Mouse (Mus musculus): Measurements from ENCODE around the gene Cct8.

Cct8 gene

GRCm38 (mm10) chr16:87445528-87445927, 50.1 kb downstream of the Cct8 start:
- CTCF ChIA-PET = interaction anchor here (0.8 kb wide), 1 partner anchor 15 kb away, joined by 3 read pairs; no protein-coding TSS in a partner anchor

- CTCF ChIA-PET = interaction anchor here (0.8 kb wide), 1 partner anchor 14 kb away, joined by 3 read pairs; no protein-coding TSS in a partner anchor
Observed at GRCm38 (mm10) chr16:87445110-87445509, 50.6 kb downstream of the Cct8 start.

- CTCF ChIA-PET = no interaction called here
Observed at GRCm38 (mm10) chr16:87444071-87444470, 51.6 kb downstream of the Cct8 start.

GRCm38 (mm10) chr16:87443245-87443644, 52.4 kb downstream of the Cct8 start:
- CTCF ChIA-PET = no interaction called here

- CTCF ChIA-PET = no interaction called here
Observed at GRCm38 (mm10) chr16:87442291-87442690, 53.4 kb downstream of the Cct8 start.

GRCm38 (mm10) chr16:87441089-87441488, 54.6 kb downstream of the Cct8 start:
- CTCF ChIA-PET = interaction anchor here (0.6 kb wide), 2 partner anchors 17 to 34 kb away, joined by 4 to 5 read pairs; no protein-coding TSS in a partner anchor

- CTCF ChIA-PET = interaction anchor here (0.6 to 0.8 kb wide), 3 partner anchors 24 to 83 kb away, joined by 4 to 6 read pairs (median 4); no protein-coding TSS in a partner anchor
Observed at GRCm38 (mm10) chr16:87440184-87440686, 55.4 kb downstream of the Cct8 start, which contains the start of gene Rwdd2b. Gene Rwdd2b, minus strand, starts transcription at chr16:87440573.

- CTCF ChIA-PET = no interaction called here
Observed at GRCm38 (mm10) chr16:87438697-87439096, 57.0 kb downstream of the Cct8 start.

- CTCF ChIA-PET = interaction anchor here (0.7 kb wide), 1 partner anchor 269 kb away, joined by 3 read pairs; no protein-coding TSS in a partner anchor
Observed at GRCm38 (mm10) chr16:87437096-87437495, 58.6 kb downstream of the Cct8 start.

GRCm38 (mm10) chr16:87435411-87436205, 60.1 kb downstream of the Cct8 start:
- CTCF ChIA-PET = no interaction called here

GRCm38 (mm10) chr16:87434946-87435345, 60.7 kb downstream of the Cct8 start:
- CTCF ChIA-PET = no interaction called here

- CTCF ChIA-PET = no interaction called here
Observed at GRCm38 (mm10) chr16:87434266-87434665, 61.4 kb downstream of the Cct8 start.

Data from spleen, embryonic (tissue).